Mouse (Mus musculus) frontal cortex, postnatal 25 days (tissue): ENCODE data around the gene Hecw1.

Experiments
- DNase-seq, 2 experiments: peaks; one replicate each; pipeline ENCODE4 v3.0.0; 2022; ENCODE audit warnings: low spot score in 2 of 2

The Hecw1 gene

DNA sequence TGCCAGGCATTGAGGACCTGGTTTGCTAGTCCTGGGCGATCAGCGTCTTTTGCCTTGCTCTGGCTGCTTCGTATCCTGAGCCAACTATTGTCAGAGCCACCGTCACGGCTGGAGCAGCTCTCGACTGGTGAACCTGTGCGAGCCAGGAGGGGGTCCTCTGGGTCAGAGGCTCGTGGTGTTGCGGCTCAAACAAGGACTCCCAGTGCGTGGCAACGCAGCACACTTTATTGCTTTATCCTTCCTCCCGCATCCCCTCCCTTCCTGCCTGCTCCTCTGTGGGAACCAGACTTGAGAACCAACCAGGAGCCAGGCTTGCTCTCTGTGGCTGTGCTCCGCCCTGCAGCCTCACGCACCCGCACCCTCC is at the start of gene Hecw1:
Gene Hecw1, minus strand, starts transcription at position 323 of the 364 bp plus-strand sequence.
- peak in 1 of 2 experiments; percentile 54 for DNase-seq

DNA sequence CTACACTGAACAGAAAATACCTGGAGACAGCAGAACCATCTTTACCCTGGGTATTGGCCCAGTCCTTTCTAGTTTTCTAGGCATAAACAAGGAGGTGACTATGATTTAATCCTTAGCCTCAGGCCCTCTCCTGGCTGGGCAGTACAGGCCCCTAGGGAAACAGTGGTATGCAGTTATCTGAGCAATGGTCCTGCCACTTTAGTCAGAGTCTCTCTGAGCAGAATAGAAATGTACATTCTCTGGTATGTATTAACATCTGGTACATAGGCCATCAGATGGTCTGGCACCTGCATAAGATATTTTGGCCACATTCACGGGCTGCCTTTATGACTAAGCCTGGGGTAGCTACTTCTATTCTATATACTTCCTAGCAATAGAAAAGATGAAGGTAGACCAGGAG is 38.3 kb upstream of the Hecw1 start:
- DNase-seq: no peak

DNA sequence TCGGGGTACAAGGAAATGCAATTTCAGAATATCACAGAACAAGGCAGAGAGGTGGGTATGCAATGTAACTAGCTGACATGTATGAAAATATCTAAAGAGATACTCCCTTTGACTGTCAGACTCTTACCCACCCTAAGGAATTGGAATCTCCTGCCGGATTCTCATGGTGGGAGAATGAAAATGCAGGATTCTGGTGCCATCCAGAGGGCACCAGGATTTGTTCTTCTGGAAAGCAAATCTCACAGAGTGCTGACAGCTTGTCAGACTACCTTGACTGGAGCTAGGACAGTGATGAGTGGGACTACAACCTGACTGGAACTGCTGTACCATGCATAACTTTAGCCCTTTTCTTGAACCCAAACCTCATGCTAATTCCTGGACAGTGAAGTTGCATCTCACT is 29.6 kb upstream of the Hecw1 start:
- no peak for DNase-seq

DNA sequence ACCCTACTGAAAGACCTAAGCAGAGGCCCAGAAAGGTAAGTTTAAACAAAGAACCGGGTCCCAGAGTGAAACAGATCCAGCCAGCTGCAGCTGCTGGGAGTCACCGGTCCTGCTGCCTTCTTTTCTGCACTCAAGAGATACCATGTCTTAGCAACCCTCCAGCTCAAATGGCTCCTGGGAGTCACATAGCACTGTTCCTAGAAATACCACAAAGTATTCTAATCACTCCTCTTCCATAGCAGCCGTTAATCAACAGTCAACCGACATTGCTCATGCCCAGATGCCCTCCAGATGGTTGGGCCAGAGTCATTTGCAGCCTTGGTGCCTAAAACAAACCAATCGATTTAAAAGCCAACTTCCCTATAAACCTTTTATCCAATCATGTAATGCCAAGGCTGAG is 19.8 kb upstream of the Hecw1 start:
- no peak for DNase-seq

DNA sequence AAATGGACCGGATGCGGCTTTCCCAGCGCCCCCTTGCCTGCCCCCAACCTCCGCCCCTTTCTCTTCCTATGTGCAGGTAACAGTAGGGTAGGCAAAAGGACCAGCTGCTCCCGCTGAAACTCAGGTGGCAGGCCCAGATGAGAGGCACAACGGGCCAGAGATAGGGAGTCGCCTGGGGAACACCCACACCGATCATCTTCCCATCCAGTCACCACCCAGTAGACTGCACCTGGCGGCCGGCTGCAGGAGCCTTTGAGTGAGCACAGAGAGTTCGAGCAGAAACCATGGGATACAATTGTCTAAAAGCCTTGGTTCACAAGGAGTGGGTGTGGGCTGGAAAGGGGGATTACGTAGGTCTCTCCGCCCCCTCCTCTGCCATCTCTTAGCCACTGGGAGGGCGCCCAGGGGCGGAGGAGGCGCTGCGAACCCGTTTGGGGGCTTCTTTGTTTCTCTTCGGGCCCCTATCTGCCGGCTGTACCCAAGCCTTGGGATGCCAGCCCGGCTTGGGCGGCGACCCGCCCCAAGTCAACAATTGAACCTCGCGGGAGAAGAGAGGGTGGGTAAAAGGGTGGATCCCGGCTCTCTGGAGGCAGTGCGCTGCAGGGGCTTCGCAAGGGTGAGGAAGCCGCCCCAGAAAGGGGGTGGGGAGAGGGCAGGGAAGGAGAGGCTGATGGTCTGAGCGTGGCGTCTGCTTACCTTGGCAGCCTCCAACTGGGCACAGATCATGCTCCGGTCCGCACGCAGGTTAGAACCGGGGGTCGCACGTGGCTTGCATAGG is 711 bp downstream of the Hecw1 start:
- peak; percentile 31 to 46 for DNase-seq

DNA sequence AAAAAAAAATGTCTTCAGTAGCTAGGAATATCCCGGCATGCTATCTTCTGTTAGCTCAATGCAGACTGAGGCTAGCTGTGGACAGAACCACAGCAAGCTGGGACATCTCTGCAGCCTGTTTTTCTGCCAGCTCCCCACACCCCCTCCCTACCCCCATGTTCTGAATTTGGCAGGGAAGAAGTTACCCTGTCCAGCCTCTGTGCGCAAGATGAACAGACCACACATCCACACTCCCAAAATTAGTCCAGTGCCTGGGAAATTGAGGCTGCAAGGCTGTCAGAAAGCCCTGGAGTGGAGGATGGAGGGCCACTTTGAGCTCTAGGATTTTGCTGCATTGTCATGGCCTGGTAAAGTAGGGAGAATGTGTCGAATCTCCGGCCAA is 1.3 kb downstream of the Hecw1 start:
- peak; percentile 21 to 31 for DNase-seq

DNA sequence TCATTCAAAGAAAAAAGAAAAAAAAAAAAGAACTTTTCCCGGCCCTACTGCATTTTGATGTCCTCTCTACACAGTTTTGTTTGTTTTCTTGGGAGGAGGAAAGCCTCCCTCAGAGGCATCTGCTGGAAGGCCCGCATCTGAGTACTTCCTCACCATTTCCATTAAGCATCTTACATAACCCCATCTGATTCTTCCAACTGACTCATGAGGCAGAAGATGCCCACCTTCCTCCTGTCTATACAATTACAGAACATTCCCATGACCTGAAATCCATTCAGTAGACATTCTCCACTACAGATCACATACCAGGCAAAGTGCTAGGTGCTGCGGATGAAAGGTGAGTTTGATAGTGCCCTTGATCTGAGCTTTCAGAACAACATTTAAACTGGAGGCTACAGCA is 3.4 kb downstream of the Hecw1 start:
- no peak for DNase-seq

DNA sequence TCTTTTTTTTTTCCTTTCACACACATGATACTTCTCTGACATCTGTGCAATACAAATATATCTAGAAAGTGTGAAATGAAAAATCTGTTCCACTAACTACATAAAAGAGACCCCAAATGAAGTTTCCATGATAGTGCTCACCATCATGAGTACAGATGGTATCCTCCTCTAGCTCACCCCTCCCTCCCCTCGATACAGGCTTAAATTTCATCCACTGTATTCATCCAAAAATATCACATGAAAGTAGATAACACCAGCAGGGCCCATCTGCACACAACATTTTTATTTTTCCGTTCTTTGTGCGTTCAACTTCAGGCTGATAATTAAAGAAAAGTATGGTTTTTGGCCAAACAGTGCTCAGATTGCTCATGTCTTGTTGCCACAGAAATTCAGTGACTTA is 5.5 kb downstream of the Hecw1 start:
- no peak for DNase-seq

DNA sequence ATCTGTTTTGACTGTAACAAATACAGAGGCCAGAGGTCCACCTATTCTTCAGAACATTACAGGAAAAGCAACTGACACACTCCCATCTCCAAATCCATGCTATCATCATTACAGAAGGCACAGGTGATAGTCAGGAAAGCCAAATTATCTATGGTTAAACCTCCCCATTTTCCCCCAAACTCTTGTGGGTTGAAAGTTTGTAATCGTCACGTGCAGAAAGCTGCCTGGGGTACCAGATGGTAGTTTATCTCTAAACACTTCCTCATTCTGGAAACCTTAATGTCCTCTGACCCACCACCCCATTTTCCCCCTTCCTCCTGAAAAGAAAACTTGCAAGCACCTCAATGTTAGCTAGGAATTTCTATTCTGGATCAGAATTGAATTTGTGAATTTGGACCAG is 7.9 kb downstream of the Hecw1 start:
- no peak for DNase-seq

DNA sequence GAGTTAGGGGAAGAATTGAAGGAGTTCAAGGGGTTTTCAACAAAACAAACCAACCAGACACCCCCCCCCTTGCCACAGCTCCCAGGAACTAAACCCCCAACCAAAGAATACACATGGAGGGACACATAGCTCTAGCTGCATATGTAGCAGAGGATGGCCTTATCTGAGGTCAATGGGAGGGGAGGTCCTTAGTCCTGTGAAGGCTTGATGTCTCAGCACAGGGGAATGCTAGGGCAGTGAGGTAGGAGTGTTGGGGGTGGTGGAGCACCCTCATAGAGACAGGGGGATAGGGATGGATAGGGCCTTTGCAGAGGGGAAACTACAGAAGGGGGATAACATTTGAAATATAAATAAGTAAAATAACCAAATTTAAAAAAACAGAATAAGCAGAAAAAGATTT is 9.1 kb downstream of the Hecw1 start:
- no peak for DNase-seq

DNA sequence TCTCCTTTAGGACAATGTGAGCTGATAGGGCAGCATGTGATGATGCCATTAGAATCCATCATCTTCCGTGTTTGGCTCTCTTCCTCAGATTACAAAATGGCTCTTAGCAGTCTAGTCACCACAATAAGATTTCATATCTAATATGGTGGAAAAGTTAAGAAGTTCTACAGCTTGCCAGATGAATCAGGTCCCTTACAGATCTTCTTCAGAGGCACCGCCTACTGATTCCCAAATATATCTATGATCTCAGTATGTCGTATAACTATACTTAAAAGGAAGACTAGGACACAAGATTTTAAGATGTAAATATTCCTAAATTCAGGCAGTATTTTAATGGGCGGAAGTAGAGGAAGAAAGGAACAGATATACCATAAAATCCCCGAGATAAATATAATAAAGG is 16.3 kb downstream of the Hecw1 start:
- DNase-seq: no peak

DNA sequence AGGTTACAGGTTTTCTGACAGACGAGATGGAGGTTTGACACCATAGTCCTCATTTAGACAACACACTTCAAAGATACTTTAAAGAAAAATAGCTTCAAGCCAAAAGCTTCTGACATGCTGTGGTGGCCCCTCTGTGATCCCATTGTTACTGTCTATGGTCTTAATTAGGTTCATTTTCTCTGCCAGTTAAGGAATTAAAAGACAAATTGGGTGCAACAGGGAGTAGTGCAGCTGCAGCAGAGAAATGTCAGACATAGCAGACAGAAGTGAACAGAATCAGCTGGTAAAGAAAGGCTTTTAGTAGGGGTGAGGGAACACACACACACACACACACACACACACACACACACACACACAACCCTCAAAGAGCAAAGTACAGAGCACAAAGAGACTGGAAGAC is 22.8 kb downstream of the Hecw1 start:
- DNase-seq: no peak

DNA sequence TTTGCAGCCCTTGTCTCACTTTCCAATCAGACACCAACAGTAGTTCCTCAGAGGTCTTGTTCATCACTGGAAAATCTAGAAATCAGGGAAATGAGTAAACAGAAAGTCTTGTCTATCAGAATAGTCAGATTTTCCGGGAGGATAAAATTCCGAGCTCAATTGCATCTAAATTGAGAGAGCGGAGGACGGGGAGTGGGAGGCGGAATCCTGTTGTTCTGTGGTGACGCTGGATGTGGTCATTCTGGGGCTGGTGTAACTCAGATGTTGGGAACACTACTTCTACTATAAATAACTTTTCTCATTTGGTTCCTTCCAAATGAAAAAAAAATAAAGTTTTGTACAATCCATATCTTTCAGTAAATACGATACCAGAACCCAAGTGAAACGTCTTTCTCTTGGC is 24.2 kb downstream of the Hecw1 start:
- DNase-seq: no peak

DNA sequence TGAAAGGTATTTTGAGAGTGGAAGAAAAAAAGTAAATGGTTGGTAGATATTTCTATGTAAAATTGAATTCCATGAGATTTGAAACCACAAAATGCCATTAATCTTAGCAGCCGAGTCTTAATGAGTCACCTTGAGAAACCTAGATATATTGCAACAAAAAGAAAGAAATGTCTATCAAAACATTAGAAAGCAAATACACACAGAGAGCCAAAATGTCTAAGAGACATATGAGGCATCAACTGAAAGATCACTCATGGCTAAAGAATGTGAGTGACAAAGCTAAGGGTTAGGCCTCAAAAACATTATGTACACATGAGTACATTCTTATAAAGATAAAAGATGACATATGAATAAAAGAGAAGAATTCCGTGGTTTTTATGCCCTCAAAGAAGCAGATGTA is 26.1 kb downstream of the Hecw1 start:
- no peak for DNase-seq

DNA sequence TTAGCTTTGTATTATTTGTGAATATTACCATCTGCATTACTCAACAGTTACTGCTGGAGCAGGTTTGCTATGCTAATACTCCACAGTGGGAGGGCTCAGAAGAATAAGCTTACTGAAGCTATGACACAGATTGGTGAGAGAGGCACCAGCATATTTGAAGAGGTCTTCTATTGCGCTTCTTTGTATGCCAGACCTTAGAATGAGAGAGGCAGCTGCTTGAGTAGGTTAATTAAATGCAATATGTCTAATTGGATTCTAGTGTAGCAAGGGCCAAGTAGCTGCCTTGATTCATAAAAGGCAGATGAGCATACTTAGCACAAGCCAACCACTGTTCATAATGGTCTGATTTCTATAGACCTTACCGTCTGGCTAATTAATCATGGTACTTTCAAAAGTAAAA is 35.2 kb downstream of the Hecw1 start:
- no peak for DNase-seq

DNA sequence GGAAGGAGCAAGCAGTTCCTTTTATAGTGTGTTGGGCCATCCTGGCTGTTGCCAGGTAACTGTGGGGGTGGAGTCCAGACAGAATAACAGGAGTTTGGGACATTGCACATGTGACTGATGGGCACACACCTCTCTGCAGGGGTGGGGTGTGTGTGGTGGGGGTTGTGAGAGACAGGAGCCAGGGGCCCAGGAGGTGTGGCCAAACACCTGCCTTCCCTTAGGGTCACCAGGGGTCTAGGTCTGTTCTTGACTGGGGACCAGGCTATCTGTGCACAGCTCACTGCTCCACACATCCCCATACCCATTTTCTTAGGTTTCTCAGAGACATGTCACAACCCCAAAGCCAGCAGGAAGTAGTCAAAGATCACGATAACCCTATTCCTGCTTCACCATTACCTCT is 51.9 kb downstream of the Hecw1 start:
- no peak for DNase-seq

DNA sequence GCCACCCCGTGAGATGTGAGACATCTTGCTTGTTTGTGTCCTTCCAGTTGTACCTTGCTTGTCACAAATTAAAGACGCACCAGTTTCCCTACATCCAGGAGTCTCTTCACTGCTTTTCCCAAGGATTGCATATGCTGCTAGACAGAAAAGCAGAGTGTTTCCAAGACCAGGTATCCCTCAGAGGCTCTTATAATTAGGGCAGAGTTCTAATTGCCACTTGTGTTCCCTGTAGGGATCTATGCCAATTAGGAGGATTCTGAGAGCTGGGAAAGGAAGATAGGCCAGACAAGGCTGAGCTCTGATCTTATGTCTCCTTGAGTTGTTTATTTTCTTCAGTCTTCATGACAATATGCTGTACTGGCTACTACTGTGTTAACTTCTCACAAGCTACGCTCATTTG is 55.5 kb downstream of the Hecw1 start:
- DNase-seq: no peak

DNA sequence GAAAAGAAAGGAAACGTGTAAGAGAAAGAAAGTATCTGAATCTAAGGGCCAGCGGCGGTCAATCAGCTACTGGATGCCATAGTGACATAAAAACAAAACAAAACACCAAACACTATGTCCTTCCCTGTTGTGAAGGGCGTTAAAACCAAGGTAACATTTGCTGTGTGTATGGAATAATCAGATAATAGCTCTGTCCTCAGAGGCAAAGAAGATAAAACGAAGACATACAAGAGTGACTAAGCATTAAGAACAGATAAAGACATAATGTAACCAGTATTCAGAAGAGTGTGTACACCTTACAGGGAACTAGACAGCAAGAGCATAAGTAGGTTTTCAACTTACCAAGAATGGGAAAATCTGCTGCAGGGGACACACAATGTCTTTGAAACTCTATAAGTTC is 62.0 kb downstream of the Hecw1 start:
- DNase-seq: no peak

DNA sequence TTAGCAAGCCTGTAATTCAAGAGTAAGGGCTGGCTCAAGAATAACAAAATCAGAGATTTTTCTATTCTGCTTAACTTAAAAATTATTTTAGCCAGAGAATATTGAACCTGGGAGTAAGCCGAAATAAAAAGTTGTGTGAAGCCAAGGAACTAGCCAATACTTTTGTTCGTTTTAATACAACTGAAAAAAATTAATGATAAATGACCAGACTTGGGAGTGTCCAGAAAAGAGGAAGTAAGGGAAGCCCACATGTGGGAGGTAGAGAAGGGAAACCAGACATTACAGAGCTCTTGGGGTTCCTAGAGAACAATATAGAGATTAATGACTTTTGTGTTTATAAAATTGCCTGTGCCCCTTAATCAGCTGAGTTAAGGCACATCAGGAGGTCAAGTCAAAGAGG is 66.0 kb downstream of the Hecw1 start:
- no peak for DNase-seq

DNA sequence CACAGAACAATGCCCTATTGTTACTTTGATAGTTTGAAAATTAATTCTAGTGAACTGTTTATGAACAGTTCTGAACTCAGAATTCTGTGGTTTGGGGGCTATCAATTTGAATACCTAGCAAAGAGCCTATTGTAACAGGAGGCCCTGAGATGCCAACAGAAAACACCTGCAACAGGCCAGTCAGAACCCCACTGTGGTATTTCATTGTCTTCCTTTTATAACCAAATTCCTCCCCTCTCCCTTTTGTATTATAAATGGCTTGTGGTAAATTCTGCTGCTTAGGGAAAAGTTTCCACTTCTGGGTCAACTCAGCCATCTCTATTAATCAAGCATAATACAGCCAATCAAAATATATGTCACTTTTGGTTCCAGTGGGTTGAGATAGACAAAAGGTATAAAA is 83.5 kb downstream of the Hecw1 start:
- no peak for DNase-seq

DNA sequence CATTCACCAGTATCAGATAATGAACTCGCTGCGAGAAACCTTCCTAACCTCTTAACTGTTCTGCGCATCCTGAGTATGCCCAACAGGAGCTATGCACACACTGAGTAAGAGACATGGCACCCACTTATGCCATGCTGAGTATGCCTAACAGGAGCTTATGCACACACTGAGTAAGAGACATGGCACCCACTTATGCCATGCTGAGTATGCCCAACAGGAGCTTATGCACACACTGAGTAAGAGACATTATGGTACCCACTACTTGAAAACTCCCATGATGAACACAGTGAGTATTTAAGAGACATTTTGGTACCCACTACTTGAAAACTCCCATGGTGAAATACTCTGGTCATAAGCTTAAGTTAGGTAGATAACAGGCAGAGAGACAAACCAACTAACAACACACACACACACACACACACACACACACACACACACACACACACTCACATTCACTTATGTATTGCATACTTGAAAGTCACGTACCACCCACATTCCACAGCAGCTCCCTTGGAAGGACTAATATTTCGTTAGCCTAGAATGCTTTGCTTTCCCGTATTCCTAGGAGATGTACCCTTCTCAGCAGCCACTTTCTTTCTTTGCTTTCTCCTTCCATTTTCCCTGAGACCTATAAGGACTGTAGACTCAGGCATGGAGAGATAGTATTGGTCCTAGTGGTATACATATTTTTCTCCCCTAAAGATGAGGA is 94.0 kb downstream of the Hecw1 start:
- DNase-seq: no peak

DNA sequence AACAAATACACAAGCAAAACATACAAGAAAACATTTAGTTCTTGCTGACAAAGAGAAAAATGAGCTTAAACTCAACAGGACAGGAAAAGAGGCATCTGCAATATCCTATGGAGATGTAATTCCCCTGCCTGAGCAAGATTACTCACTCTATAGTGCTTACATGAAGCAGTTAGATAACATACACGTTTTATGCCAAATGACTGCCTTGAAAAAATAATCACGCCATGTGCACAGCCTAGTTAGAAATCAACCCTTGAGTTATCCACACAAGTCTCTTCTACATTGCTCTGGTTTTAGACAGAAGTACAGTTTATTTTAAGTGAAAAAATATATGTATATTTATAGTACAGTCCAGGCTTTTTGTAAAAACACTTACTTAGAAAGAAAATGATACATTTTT is 98.2 kb downstream of the Hecw1 start:
- no peak for DNase-seq

DNA sequence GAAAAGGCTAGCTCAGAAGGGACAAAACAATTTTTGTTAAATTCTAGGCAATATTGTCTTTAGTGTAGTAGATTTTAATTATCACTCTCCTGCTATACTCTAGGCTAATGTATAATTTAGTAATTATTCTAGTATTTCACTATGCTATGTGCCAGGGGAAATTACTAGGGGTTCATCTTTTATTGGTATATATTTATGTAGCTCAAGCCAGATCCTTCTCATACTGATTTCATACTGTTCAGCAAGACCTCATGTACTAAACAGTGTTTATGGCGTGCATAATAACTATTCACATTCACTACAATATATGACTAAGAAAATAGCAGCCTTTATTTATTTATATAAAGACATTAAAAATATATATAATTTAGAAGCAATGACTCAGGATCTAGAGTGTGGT is 109.6 kb downstream of the Hecw1 start:
- DNase-seq: no peak

DNA sequence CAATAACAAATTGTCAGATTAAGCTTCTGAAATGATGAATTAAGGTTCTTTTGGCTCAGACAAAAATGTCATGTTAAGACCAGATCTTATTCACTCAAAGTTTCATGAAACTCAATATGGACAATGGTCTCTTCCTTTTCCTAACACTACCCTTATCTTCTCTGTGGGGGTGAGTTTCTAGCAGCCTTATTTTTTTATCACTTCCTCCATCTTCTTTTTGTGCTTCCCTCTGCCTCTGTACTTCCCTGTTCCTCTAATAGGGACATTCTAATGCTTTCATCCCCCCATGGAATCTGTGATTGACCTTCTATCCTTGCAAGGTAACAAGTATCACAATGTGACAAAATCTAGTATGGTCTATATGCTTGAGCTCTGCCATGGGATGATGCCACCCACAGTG is 148.6 kb downstream of the Hecw1 start:
- DNase-seq: no peak
